Mouse (Mus musculus) forebrain, postnatal 0 days (tissue): ENCODE measurements around the gene Gtf2h2. TPM values are rescaled to one million over a fixed set of nuclear protein-coding genes. Genes with fewer than 3 reads are reported as not detected.
"Not testable (repeated sequence)": the region's sequence is repeated elsewhere in the genome, so short reads cannot be mapped to it uniquely, and the experiment has no call there.

Experiments
- ATAC-seq: fragments of 200-750 bp; cut with Nextera tagmentation; 2 replicates; pipeline ENCODE4 v1.8.0; 2017; ENCODE audit warnings: mild to moderate bottlenecking, moderate library complexity
- DNase-seq: peaks from one replicate; pipeline ENCODE4 v3.0.0-alpha.2; 2015
- H3K27ac ChIP-seq: fragments of 300-500 bp; sonication (generic); 2 replicates; pipeline ENCODE4 v1.5.1; 2014; ENCODE audit warnings: low read depth, mild to moderate bottlenecking, antibody characterized with exemption, low read length, moderate library complexity, mixed read lengths
- H3K27me3 ChIP-seq: fragments of 300-500 bp; sonication (generic); 2 replicates; pipeline ENCODE4 v1.6.1; 2014; ENCODE audit warnings: mild to moderate bottlenecking, low read length, mixed read lengths; ENCODE audit not compliant: insufficient read depth
- H3K36me3 ChIP-seq: fragments of 300-500 bp; sonication (generic); 2 replicates; pipeline ENCODE4 v1.6.1; 2014; ENCODE audit warnings: mild to moderate bottlenecking, moderate library complexity; ENCODE audit not compliant: insufficient read depth
- H3K4me1 ChIP-seq: fragments of 300-500 bp; sonication (generic); 2 replicates; pipeline ENCODE4 v1.6.1; 2014; ENCODE audit warnings: antibody characterized with exemption; ENCODE audit not compliant: insufficient read depth
- H3K4me2 ChIP-seq: fragments of 300-500 bp; sonication (generic); 2 replicates; pipeline ENCODE4 v1.6.1; 2014; ENCODE audit warnings: low read depth, mild to moderate bottlenecking, moderate library complexity
- H3K4me3 ChIP-seq: fragments of 300-500 bp; sonication (generic); 2 replicates; pipeline ENCODE4 v1.5.1; 2014; ENCODE audit warnings: low read depth, low read length, mixed read lengths
- H3K9ac ChIP-seq: fragments of 300-500 bp; sonication (generic); 2 replicates; pipeline ENCODE4 v1.6.1; 2014; ENCODE audit warnings: mild to moderate bottlenecking
- H3K9me3 ChIP-seq: fragments of 300-500 bp; sonication (generic); 2 replicates; pipeline ENCODE4 v1.6.1; 2016; ENCODE audit warnings: low read length
- CTCF ChIP-seq: sonication (generic); IDR thresholded peaks from 2 replicates; pipeline ENCODE4 v1.5.1; 2016; ENCODE audit warnings: antibody characterized with exemption, control low read depth, low read depth
- WGBS: fragments of 180-500 bp; shearing (Covaris S2); extraction: QIAGEN DNeasy Blood & Tissue Kit; methylation state at CpG from one replicate; pipeline ENCODE4 v1.1.7; 2014; 5-methylcytosine and 5-hydroxymethylcytosine counted together
- polyA plus RNA-seq: library from polyadenylated mRNA; unstranded; fragments of >200 nt; fragmentation: Nextera tagmentation; extraction: Ambion mirVana; gene quantifications from 2 replicates; pipeline ENCODE4 v1.2.1, GENCODE M21; 2015
- total RNA-seq: library from RNA; depleted of rRNA; stranded (reverse); fragments of >200 nt; gene quantifications from 2 replicates; pipeline ENCODE4 v1.2.3, GENCODE M21; 2014

Gene Gtf2h2
- total and polyA plus RNA-seq, 2 experiments from 2014 or later: 44.9 to 58.8 TPM

- Histone ChIP-seq H3K9me3 (no peaks in the 10 kb centered on the region), H3K4me1 (no peaks in the 10 kb centered on the region), H3K27ac (no peak overlapping the region), H3K4me3 (no peak overlapping the region), H3K9ac (no peak overlapping the region), H3K27me3 (no peaks in the 10 kb centered on the region), H3K36me3 (no peaks in the 10 kb centered on the region), H3K4me2 (no peak overlapping the region)
- WGBS: 68% methylated on average over 7 of the region's 7 CpGs
- DNase-seq (no peak), ATAC-seq (no peak)
- no peak for TF ChIP-seq CTCF
These were observed 18.9 kb upstream of the Gtf2h2 start for GRCm38 (mm10) chr13:100511146-100511859.

GRCm38 (mm10) chr13:100499625-100500024, 7.2 kb upstream of the Gtf2h2 start:
- ATAC-seq, H3K4me1 ChIP-seq, H3K27ac ChIP-seq, H3K4me2 ChIP-seq, H3K9ac ChIP-seq, DNase-seq, H3K27me3 ChIP-seq, H3K36me3 ChIP-seq, H3K4me3 ChIP-seq, H3K9me3 ChIP-seq: not testable (repeated sequence)

- ATAC-seq: no peak
- Histone ChIP-seq H3K9me3 (no peaks in the 10 kb centered on the region), H3K9ac (no peak overlapping the region), H3K4me1 (no peaks in the 10 kb centered on the region), H3K4me2 (no peak overlapping the region), H3K27ac (no peak overlapping the region), H3K36me3 (no peaks in the 10 kb centered on the region), H3K27me3 (no peaks in the 10 kb centered on the region), H3K4me3 (no peak overlapping the region)
- DNase-seq: no peak
- 89% methylated on average over 4 of the region's 4 CpGs for WGBS
- TF ChIP-seq CTCF: no peak
These were observed 3.0 kb upstream of the Gtf2h2 start for GRCm38 (mm10) chr13:100495337-100495736.

- ATAC-seq, DNase-seq, H3K4me3 ChIP-seq, H3K27me3 ChIP-seq, H3K9ac ChIP-seq, H3K4me2 ChIP-seq, H3K27ac ChIP-seq, H3K9me3 ChIP-seq, H3K4me1 ChIP-seq, H3K36me3 ChIP-seq: not testable (repeated sequence)
- 0 out of 2 replicates have a peak, but pooled peaks have one; percentile 13 for TF ChIP-seq CTCF
- 59% methylated on average over 8 of the region's 8 CpGs for WGBS
These were observed 2.0 kb upstream of the Gtf2h2 start for GRCm38 (mm10) chr13:100494370-100494769.

- Histone ChIP-seq H3K27me3 (no peaks in the 10 kb centered on the region), H3K27ac (no peak overlapping the region), H3K4me2 (no peak overlapping the region), H3K9me3 (no peaks in the 10 kb centered on the region), H3K4me3 (no peak overlapping the region), H3K9ac (no peak overlapping the region), H3K36me3 (peaks cover 8% of the 10 kb centered on the region), H3K4me1 (no peaks in the 10 kb centered on the region)
- WGBS: 78% methylated on average over 8 of the region's 8 CpGs
- DNase-seq (no peak), ATAC-seq (no peak)
- TF ChIP-seq CTCF: no peak
These were observed 934 bp upstream of the Gtf2h2 start for GRCm38 (mm10) chr13:100493313-100493712.

GRCm38 (mm10) chr13:100491623-100492022, 756 bp downstream of the Gtf2h2 start:
- peak overlapping the region; percentile 72 for H3K9ac ChIP-seq
- no peak for ATAC-seq

GRCm38 (mm10) chr13:100490424-100490823, 2.0 kb downstream of the Gtf2h2 start:
- no peak for DNase-seq
- Histone ChIP-seq H3K4me3 (no peak overlapping the region), H3K27me3 (no peaks in the 10 kb centered on the region), H3K27ac (no peak overlapping the region), H3K4me1 (no peaks in the 10 kb centered on the region), H3K4me2 (no peak overlapping the region), H3K9me3 (no peaks in the 10 kb centered on the region), H3K9ac (no peak overlapping the region), H3K36me3 (peaks cover 27% of the 10 kb centered on the region)
- TF ChIP-seq CTCF: no peak
- 86% methylated on average over 5 of the region's 5 CpGs for WGBS
- no peak for ATAC-seq

More at GRCm38 (mm10) chr13:100491623-100492022, 756 bp downstream of the Gtf2h2 start:
- no peak for DNase-seq
- no peaks in the 10 kb centered on the region for H3K9me3 ChIP-seq
- WGBS: 13% methylated on average over 6 of the region's 6 CpGs
- TF ChIP-seq CTCF: no peak
- H3K4me3 ChIP-seq: peak overlapping the region; percentile 82
- H3K4me1 ChIP-seq: no peaks in the 10 kb centered on the region
- H3K36me3 ChIP-seq: peaks cover 24% of the 10 kb centered on the region
- peak overlapping the region; percentile 78; the same call in 1 of the 2 replicates for H3K27ac ChIP-seq
- no peaks in the 10 kb centered on the region for H3K27me3 ChIP-seq
- H3K4me2 ChIP-seq: peak overlapping the region; percentile 63
